Mouse (Mus musculus): ENCODE measurements around the gene Mtr.

Mtr gene

GRCm38 (mm10) chr13:12200372-12200771 lies 57.5 kb downstream of the Mtr start:
- no peaks in the 10 kb centered on the region for H3K27me3 ChIP-seq (ENCODE audit: control insufficient read depth, insufficient read depth, low read length, poor library complexity, severe bottlenecking)
- no peak for DNase-seq (ENCODE audit: low read depth, low spot score)
- H3K36me3 ChIP-seq (ENCODE audit: control insufficient read depth, insufficient read depth, low read length, poor library complexity, severe bottlenecking) = peaks cover 19% of the 10 kb centered on the region

DNA sequence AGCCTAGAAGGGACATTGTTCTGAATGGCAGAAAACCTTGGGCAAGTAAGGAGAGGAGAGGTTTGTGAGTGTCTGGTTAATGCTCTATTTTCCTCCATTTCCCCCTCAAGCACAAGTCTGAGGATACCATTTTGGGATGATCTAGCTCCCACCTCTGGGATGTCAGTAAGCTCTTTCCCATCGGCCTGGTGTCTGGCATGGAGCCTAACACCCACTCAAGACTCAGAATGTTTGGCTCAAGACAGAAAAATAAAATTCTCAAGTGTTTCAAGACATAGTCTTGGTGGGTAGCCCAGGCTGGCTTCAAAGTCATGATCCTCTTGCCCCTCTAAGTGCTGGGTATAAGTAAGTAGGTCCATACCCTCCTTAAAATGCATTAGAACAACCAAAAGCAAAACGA lies 59.4 kb downstream of the Mtr start:
- Histone ChIP-seq H3K36me3 (ENCODE audit: control insufficient read depth, insufficient read depth, low read length, poor library complexity, severe bottlenecking) (peaks cover 21% of the 10 kb centered on the region), H3K27me3 (ENCODE audit: control insufficient read depth, insufficient read depth, low read length, poor library complexity, severe bottlenecking) (no peaks in the 10 kb centered on the region)
- no peak for DNase-seq (ENCODE audit: low read depth, low spot score)

DNA sequence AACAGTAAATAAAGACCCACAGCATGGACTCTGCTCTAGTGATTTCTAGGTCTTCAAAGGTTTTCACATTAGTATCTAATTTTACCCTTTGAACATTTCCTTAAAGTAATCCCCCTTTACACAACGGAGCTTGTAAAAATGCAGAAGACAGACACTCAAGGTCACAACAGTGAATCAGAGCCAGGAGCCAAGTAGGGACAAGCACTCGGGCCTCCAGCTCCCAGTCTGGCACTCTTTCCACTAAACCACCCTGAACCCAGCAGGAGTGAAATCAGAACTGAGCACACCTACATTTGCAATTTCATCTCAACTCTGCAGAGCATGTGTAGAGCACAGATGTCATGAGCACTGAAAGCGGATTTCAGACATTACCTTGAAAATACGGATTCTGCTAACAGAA lies 61.1 kb downstream of the Mtr start:
- DNase-seq (ENCODE audit: low read depth, low spot score) = no peak
- no peaks in the 10 kb centered on the region for H3K27me3 ChIP-seq (ENCODE audit: control insufficient read depth, insufficient read depth, low read length, poor library complexity, severe bottlenecking)
- peaks cover 21% of the 10 kb centered on the region for H3K36me3 ChIP-seq (ENCODE audit: control insufficient read depth, insufficient read depth, low read length, poor library complexity, severe bottlenecking)

GRCm38 (mm10) chr13:12196012-12196411 lies 61.9 kb downstream of the Mtr start:
- no peaks in the 10 kb centered on the region for H3K27me3 ChIP-seq (ENCODE audit: control insufficient read depth, insufficient read depth, low read length, poor library complexity, severe bottlenecking)
- H3K36me3 ChIP-seq (ENCODE audit: control insufficient read depth, insufficient read depth, low read length, poor library complexity, severe bottlenecking) = peaks cover 21% of the 10 kb centered on the region
- no peak for DNase-seq (ENCODE audit: low read depth, low spot score)

DNA sequence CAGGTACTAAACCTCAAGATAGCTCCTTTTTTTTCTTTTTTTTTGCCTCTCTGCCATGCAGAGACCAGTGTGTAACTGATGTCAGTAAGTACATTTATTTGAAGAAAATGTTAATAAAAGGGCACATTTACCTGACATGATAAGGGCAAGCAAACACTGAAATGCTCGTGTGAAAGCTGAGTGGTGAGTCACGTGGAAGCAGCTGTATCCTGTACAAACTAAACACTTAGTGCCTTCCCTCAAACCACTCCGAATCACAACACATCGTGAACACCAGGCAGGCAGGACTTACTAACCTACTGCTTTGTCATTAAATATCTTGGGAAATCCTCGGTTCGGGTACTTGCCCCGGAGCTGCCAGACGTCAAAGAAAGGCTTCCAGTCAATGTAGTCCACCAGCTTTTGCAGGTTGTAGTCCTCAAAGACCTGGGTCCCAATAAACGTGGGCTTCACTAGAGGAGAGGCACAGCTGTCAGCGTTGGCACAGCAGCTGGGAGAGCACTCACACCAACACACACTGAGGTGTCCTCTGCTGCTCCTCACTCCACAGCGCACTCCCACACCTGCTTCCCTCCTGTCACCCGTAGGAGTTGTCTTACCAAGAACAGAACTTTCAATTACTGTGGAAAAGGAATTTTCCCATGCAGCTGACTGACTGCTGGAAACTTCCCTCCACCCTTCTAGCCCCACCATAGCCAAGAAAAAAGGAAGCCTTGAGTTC lies 62.8 kb downstream of the Mtr start:
- Histone ChIP-seq H3K36me3 (ENCODE audit: control insufficient read depth, insufficient read depth, low read length, poor library complexity, severe bottlenecking) (peaks cover 21% of the 10 kb centered on the region), H3K27me3 (ENCODE audit: control insufficient read depth, insufficient read depth, low read length, poor library complexity, severe bottlenecking) (no peaks in the 10 kb centered on the region)
- no peak for DNase-seq (ENCODE audit: low read depth, low spot score)

DNA sequence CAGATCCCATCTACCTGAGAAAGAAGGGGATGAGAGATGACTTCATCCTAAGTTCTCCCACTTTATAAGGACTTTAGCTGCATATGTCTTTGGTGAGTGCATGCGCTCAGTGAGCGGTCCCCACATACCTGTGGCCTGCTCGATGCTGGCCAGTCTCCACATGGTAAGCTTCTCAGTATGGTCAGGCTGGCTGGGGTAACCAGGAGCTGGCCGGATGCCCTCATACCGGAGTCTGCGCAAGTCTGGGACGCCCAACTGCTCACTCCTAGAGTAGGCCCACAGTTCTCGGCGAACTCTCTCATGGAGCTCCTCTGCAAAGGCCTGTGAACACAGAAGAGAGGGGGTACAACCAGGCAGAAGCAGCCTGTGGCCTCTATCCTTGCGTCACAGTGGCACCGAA lies 68.7 kb downstream of the Mtr start:
- H3K36me3 ChIP-seq (ENCODE audit: control insufficient read depth, insufficient read depth, low read length, poor library complexity, severe bottlenecking) = peaks cover 12% of the 10 kb centered on the region
- no peak for DNase-seq (ENCODE audit: low read depth, low spot score)
- no peaks in the 10 kb centered on the region for H3K27me3 ChIP-seq (ENCODE audit: control insufficient read depth, insufficient read depth, low read length, poor library complexity, severe bottlenecking)

DNA sequence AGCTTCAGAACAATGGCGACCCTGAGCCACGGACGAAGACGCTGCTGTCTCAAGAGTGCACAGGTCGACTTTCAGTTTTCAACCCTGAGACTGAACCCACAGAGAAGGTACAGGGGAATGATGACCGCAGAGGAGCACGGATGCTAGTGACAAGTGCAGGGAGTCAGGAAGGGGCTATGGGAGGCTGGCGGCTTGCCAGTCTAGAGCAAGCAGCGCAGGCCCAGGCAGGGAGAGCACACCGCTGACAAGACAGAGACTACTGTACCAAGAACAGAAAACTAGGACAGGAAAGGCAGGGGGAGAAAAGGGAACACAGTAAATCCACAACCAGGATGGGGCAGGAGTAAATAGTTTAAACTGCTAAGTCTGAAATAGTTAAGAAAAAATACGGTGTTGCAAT lies 69.1 kb downstream of the Mtr start:
- H3K27me3 ChIP-seq (ENCODE audit: control insufficient read depth, insufficient read depth, low read length, poor library complexity, severe bottlenecking) = no peaks in the 10 kb centered on the region
- peaks cover 12% of the 10 kb centered on the region for H3K36me3 ChIP-seq (ENCODE audit: control insufficient read depth, insufficient read depth, low read length, poor library complexity, severe bottlenecking)
- DNase-seq (ENCODE audit: low read depth, low spot score) = no peak

DNA sequence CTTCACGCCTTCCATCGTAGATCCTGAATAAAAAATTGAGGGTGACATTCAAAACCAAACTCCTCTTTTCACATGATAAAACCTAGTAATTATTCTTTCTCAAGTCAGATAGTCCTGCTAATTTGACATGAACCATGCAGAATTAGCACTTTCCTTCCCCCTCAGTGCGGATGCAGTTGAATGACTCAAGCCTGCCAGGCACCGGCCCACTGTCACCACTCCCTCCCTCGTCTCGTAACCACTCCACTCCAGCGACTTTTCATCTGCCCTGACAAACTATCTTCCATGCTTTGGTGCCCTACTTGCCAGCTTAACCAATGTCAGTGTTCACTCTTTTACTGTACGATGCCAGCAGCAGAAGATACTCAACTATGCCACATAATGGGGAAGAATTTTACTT lies 78.4 kb downstream of the Mtr start:
- DNase-seq (ENCODE audit: low read depth, low spot score) = no peak
- H3K27me3 ChIP-seq (ENCODE audit: control insufficient read depth, insufficient read depth, low read length, poor library complexity, severe bottlenecking) = no peaks in the 10 kb centered on the region; the same call in 1 of the 2 replicates
- H3K36me3 ChIP-seq (ENCODE audit: control insufficient read depth, insufficient read depth, low read length, poor library complexity, severe bottlenecking) = no peaks in the 10 kb centered on the region

DNA sequence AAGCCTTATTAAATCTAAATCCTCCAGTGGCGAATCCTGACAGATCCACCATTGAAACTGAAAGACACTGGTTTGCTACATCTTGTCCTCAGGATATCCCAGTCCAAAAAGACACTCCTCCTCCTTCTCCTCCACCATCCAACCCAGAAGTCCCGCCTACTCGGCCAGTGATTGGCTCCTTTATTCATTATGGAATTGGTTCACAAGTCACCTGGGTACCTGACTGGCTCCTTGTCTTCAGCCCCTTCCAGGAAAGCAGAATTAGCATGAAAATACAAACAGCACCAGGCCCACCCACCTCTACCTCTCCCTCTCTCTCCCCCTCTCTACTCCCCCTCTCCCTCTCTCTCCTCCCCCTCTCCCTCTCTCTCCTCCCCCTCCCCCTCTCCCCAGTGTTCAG lies 81.2 kb downstream of the Mtr start:
- H3K36me3 ChIP-seq (ENCODE audit: control insufficient read depth, insufficient read depth, low read length, poor library complexity, severe bottlenecking) = no peaks in the 10 kb centered on the region
- no peaks in the 10 kb centered on the region; the same call in 1 of the 2 replicates for H3K27me3 ChIP-seq (ENCODE audit: control insufficient read depth, insufficient read depth, low read length, poor library complexity, severe bottlenecking)

DNA sequence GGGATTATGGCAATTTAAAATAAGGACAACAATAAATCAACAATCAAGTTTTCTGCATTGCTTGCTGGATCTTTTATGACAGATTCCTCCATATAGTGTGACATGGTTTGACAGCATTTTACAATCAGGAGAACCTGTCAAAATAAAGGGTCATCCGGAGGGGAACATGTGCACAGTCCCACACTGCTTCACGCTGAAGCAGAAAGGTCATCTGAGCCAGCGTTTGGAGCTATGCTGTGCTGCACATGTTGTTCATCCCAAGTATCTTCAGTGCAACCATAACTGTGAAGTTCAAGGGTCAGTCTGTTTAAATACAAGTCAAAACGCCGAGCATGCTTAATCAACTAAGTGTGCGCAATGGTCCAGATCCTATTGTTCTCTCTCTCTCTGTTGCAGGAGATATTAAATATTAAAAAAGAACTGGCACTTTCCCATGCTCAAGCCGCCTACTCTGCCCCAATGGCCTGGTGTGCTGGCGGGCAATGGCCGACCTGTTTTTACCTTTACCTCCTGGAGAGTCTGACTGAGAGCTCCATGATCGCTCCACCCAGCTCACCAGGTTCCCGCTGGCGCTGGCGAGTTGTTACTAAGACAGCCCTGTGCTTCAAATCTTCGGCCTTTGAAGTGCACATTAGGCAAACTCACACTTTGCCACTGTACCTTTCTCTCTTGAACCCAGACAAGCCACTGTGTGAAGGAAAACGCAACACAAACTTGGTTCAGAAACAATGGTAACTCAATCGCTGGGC lies 81.8 kb downstream of the Mtr start:
- DNase-seq (ENCODE audit: low read depth, low spot score) = no peak
- H3K36me3 ChIP-seq (ENCODE audit: control insufficient read depth, insufficient read depth, low read length, poor library complexity, severe bottlenecking) = no peaks in the 10 kb centered on the region
- H3K27me3 ChIP-seq (ENCODE audit: control insufficient read depth, insufficient read depth, low read length, poor library complexity, severe bottlenecking) = no peaks in the 10 kb centered on the region; the same call in 1 of the 2 replicates

More for the DNA sequence above, 81.2 kb downstream of the Mtr start:
- no peak for DNase-seq (ENCODE audit: low read depth, low spot score)

DNA sequence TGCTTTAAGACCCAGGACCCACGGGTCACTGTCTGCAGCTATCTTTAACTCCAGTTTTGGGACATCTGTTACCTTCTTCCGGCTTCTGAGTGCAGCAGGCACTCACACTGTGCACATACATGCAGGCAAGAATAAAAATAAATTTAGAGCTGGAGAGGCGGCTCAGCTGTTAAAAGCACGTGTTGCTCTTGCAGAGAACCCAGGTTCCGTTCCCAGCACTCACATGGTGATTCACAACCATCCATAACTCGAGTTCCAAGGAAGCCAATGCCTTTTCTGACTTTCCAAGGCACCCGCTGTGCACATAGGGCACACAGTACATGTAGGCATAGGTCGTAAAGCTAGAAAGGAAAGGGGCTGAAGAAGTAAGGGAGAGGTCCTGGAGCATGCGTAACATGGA lies 90.6 kb downstream of the Mtr start:
- DNase-seq (ENCODE audit: low read depth, low spot score) = no peak
- Histone ChIP-seq H3K36me3 (ENCODE audit: control insufficient read depth, insufficient read depth, low read length, poor library complexity, severe bottlenecking) (no peaks in the 10 kb centered on the region), H3K27me3 (ENCODE audit: control insufficient read depth, insufficient read depth, low read length, poor library complexity, severe bottlenecking) (no peaks in the 10 kb centered on the region)

DNA sequence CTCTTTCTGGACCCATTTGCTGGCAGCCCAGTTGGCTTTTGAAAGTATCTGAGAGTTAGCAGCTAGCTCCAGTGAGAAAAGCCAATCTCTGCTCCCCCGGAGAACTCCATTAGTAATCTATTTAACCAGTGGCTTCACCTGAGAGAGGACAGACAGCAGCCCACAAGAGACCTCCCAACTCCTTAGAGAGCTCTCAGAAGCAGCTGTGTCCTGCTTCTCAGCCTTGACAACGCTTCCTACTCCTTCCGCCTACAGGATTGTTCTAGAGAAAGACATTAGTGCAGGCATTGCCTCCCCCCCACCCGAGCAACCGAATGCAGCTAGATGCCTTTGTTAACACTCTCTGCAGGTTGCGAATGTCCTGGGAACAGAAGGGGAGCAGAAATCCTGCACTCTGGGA lies 91.5 kb downstream of the Mtr start:
- no peaks in the 10 kb centered on the region for H3K27me3 ChIP-seq (ENCODE audit: control insufficient read depth, insufficient read depth, low read length, poor library complexity, severe bottlenecking)
- H3K36me3 ChIP-seq (ENCODE audit: control insufficient read depth, insufficient read depth, low read length, poor library complexity, severe bottlenecking) = no peaks in the 10 kb centered on the region
- DNase-seq (ENCODE audit: low read depth, low spot score) = no peak

- no peaks in the 10 kb centered on the region for H3K36me3 ChIP-seq (ENCODE audit: control insufficient read depth, insufficient read depth, low read length, poor library complexity, severe bottlenecking)
- no peak for DNase-seq (ENCODE audit: low read depth, low spot score)
- no peaks in the 10 kb centered on the region for H3K27me3 ChIP-seq (ENCODE audit: control insufficient read depth, insufficient read depth, low read length, poor library complexity, severe bottlenecking)
Observed at GRCm38 (mm10) chr13:12165461-12166058, 92.4 kb downstream of the Mtr start.

DNA sequence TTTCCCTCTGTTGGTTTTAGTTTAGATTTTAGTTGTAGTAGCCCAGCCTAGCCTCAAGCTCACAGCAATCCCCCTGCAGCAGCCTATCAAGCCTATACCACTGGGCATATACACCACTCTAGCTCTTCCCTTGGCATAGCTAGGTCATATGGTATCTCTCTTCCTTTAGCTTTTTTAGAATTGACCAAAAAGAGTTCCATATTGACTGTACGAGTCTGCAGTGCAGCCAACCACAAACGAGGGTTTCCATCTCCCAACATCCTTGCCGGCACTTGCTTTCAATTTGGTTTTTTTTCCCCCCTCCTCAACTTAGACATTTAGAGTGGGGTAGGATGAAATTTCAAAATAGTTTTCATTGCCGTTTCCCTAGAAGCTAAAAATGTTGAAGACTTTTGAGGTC lies 95.5 kb downstream of the Mtr start:
- Histone ChIP-seq H3K36me3 (ENCODE audit: control insufficient read depth, insufficient read depth, low read length, poor library complexity, severe bottlenecking) (no peaks in the 10 kb centered on the region), H3K27me3 (ENCODE audit: control insufficient read depth, insufficient read depth, low read length, poor library complexity, severe bottlenecking) (no peaks in the 10 kb centered on the region)
- no peak for DNase-seq (ENCODE audit: low read depth, low spot score)

DNA sequence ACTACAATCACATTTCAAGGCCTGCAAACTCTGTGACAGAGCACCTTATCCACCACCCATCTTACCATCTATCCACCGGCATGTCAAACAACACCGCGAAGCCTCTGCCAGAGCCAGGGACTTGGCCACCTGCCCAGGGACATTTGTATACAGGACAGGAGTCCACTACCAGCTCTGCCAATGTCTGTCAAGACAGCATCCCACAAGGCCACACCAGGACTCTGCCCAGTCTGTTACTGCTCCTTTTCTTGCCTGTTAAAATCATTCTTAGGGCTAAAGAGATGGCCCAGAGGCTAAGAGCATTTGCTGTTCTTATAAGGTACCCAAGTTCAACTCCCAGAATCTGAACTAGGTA lies 97.8 kb downstream of the Mtr start:
- Histone ChIP-seq H3K27me3 (ENCODE audit: control insufficient read depth, insufficient read depth, low read length, poor library complexity, severe bottlenecking) (no peaks in the 10 kb centered on the region), H3K36me3 (ENCODE audit: control insufficient read depth, insufficient read depth, low read length, poor library complexity, severe bottlenecking) (no peaks in the 10 kb centered on the region)
- no peak for DNase-seq (ENCODE audit: low read depth, low spot score)

All from splenic B cell, adult 2 months (primary cell).